Mouse (Mus musculus) right cerebral cortex, postnatal 4 days (tissue): Measurements from ENCODE around the gene Npl.
A peak's percentile ranks its signal among the peaks of the same experiment; 100 is the strongest.

Experiments
- DNase-seq: peaks from one replicate; pipeline ENCODE4 v3.0.0-alpha.2; 2022

The Npl gene

DNA sequence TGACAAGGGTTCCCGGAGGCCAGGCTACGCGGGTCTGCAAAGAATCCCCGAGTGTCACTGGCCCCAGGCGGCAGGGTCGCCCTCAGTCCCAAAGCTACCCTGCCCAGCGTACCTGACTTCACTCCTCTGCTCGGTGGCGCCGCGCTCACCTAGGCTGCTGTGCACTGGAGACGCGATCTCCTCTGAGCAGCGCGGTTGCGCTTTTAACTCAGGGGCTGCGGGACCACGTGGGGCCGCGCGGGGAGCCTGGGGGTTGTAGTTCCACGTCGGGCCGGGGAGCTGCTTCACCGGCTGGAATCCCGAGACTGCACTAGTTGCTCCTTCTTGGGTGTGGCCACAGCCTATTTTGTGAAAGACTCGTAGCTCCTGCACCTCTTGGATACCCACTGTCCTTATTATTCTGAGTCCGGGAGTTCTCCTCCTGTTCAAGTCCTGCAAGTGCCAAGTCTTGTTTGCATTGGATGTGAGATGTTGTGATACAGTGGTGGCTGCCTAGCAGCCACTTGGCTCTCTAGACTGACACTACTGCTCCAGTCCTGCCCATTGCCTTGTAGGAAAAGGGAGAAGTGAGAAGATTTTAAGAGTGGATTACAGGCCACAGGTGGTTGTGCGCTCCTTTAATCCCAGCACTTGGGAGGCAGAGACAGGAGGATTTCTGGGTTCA, at the start of gene Npl:
Npl (minus strand) TSS at position 510 of the 664 bp plus-strand sequence.
- DNase-seq = peak; percentile 78

DNA sequence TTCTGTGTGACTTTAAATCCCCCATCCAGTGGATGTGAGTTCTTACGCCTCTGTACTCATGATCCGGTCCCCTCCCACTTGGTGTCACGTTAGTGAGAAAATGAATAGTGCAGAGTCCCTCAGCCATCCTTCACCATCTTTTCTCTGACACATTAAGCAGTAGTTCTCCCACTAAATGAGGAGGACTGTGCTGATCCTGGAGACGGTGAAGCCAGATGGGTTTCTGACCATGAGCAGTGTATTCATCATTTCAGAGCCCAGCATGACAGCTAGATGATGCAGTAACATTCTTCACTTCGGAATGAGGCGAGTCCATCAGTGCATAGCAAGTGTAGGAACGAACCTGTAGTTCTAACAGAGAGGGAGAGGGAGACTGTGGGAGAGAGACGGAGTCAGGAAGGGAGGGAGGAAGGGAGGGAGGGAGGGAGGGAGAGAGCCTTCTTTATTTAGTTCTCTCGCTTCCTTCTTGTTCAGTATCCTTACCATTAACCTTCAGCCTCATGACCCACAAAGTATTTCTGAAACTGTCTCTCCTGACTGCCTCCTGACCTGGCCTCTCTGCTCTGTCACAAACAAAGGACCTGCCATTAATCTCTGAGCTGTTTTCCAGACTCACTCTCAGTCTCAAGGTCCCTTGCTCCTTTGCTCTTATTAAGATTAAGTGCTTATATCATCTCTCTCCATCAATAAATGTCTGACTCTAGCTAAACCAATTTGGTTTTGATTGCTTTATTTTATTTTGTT, 49.6 kb upstream of the Npl start:
- DNase-seq = no peak

DNA sequence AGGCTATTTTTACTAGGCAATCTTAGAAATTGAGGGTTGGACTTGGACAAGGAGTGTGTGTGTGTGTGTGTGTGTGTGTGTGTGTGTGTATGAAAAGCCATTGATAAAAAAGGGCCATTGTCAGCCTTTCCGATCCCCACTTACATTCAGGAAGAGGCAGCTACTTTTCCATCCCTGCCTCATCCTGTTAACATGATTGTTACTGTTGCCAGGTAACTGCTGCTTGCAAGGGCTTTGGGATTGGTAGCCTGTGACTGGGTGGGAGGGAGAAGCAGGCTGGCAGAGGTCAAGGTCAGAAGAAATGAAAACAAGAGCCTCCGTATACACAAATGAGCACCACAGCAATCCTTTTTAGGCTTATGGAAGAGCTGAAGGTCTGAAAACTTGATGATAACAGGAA, 48.9 kb upstream of the Npl start:
- peak; percentile 18 for DNase-seq

DNA sequence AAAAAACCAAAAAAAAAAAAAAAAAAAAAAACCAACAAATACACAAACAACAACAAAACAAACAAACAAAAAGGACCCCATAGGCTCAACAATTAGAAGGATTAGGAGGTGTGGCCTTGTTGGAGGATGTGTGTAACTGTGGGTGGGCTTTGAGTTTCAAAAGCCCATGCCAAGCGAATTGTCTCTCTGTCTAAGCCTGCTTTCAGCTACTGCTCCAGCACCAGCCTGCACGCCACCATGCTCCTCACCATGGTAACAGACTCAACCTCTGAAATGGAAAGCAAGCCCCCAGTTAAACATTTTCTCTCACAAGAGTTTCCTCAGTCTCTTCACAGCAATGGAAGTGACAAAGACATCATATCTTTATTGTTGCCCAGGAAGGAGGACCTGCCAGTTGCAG, 43.8 kb upstream of the Npl start:
- DNase-seq = no peak

DNA sequence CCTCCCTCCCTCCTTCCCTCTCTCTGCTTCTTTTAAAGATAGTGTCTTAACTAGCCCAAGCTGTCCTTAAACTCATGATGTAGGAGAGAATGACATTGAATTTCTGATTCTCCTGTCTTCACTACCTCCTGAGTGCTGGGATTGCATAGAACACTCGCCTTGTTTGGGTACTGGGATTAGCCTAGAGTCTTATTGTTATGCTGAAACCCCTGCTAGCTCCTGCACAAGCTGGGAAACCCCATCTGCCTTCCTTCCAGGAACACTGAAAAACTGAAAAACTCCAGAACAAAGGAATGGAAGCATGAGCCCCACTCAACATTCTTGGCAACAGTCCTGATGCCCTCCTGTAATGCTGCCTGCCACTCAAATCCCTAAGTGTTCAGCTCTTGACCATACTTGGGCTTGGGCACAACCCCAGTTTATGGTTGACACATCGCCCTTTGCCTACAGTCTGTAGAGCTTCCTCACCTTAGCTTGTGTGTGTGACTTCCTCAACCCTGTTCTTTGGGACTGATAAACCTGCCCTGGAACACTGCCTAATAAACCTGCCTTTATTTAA, 40.4 kb upstream of the Npl start:
- no peak for DNase-seq

DNA sequence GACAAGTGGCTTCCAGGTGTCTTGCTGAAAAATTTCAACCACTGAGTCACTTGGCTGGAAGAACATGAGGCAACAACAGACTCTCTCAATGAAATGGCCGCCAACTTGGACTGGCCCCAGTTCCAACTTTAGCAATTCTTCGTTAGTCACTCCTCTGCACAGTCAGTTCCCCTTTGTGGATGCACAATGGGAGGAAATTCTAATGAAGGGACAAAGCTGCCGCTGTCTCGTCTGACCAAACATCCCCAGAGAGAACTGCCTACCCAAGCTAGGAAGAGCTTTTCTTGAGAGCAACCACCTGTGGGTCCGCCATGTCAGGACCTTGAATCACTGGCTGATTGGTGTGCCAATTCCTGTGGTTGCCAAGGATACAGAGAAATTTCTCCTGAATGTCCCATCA, 38.1 kb upstream of the Npl start:
- DNase-seq = no peak

DNA sequence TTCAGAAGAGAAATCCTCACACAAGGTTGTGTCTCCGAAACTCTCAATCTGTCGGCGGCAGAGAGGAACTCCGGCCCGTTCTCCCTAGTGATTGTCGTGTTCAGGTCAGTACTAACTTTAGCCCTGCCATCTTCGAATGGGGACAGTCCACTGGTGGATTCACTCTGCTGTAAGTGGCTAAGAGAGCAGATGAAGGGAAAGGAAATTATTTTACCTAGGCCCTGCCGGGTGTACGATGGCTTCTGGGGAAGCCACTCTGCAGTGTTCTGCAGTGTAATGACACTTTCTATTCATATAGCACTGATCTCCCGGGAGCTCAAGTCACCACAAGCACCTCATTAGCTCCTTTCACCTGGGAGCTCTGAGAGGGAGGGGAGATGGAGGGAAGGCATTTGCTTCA, 37.0 kb upstream of the Npl start:
- no peak for DNase-seq

DNA sequence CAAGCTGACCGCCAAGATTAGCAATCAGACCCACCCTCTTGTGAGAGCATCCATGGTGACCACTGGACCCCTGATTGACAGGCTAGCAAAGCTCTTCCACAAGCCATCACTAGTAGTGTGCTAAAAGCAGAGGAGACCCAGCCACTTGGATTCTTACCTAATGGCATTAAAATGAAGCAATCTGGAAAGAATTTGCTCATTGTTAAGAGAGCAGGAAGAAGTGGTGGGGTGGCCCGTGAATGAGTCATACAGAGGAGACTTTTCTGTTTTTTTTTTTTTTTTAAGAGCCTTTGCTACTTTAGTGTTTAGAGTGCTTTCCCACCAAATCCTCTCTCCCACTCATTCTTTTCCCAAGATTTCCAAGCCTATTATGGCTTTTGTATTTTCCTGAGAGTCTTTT, 35.9 kb upstream of the Npl start:
- no peak for DNase-seq

DNA sequence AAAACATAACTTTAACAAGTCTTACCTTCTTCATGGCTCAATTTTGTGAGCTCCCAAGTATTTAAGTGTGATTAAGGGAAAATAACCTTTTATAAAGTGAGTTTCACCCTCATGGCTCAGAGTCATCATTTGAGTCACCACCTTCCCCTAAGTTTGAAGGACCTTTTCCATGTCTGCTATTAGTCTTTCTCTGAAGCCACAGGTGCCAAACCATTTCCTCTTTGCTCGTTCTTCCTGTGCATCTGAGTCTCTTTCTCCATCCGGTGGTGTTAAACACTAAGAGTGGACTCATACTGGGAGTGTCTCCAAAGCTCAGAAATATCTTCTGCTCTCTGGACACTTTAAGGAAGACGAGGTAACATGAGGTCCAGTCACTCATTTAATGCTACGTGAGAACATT, 33.3 kb upstream of the Npl start:
- DNase-seq = no peak

DNA sequence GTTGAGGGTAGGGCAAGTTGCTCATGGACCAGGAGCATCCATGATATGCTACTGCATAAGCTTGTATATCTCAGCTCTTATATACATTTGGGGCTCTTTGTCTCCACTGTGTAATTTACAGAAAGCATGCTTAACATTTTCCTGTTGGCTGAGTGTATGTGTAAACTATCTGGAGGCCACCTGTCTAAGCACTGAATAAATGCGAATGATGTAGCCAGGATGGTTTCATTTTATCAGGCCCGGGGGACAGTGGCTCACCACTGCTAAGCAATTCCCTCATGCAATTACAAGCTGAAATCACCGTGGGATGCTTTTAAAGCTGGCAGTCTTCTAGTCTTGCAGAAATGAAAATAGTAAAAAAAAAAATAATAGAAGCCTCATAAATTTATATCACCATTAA, 24.9 kb upstream of the Npl start:
- DNase-seq = no peak

DNA sequence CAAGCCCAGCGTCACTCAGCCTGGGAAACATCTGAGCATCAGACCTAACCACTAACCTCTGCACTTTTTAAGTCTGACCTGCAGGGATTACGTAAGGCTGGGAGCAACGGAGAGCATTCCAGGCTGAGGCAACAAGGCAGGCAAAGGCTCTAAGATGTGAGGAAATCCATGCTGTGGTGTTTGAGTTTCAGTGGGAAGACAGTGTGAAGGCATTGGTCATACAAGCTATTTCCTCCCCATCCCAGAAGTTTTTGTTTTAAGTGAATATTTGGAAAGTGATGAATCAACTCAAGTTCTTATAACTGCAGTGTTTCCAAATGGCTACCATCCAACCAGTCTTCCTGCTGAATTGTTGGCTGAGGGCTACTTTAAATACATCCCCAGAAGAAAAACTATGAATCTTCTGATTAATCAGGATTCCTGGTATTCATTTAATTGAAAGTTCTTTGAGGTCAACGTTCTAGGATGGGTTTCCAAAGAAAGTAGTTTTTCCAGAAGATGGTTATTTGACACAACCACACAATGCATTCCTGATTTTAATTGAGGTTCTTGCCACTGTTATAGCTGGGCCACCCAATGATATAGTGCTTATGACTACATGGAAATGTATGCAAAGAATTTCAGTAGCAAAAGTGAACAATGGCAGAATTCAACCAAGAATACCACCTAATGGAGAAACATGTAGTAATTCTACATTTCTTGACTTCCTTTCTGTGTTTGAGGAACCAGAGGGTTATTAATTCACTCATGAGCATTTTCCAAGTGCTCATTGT, 22.6 kb upstream of the Npl start:
- no peak for DNase-seq

DNA sequence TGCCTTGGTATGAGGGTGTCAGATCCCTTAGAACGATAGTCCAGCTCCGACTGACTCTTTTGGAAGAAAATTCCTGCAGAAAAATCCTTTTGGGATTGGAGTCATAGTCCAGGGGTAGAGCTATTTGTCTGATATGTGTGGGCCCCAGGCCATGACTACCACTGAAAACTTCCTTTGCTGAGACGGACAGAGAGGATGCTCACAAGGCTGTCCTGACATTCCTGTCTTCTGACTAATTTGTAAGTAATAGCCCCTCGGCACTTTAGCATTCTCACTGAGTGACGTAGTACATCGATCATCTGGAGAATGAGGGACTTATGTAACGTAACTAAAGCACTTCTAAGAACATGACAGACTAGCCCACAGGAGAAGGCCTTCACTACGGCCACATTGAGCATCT, 15.9 kb upstream of the Npl start:
- no peak for DNase-seq

DNA sequence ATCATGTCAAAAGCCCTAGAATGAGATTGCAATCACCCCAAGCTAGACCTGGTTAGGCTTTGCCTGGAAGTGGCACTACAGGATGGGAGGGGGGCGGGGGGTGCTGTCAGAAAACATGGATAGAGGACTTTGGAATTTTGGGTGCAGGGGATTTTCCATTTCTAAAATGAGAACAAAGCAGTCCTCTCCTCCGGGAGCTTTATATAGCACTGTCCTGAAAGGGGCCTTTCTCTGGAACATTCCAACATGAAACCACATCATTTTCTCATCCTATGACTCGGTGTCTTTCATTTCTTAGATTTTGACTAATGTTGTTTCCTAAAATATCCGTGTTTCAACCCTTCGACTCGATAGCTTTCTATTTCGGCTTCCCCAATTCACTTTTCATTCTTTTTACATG, 14.9 kb upstream of the Npl start:
- no peak for DNase-seq

DNA sequence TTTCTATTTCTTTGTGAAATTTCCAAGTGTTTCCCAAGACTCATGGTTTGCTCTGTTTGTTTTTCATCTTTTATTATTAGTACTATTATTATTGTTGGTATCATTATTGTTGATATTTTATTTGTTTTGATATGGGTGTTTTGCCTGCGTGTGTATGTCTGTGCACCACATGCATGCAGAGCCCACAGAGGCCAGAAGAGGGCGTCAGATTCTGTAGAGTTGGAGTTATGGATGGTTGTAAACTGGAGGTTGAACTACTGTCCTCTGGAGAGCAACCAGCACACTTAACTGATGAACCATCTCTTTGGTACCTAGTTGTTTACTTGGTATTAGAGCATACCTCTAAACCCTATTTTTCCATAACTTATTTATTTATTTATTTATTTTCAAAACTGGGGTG, 13.8 kb upstream of the Npl start:
- no peak for DNase-seq

DNA sequence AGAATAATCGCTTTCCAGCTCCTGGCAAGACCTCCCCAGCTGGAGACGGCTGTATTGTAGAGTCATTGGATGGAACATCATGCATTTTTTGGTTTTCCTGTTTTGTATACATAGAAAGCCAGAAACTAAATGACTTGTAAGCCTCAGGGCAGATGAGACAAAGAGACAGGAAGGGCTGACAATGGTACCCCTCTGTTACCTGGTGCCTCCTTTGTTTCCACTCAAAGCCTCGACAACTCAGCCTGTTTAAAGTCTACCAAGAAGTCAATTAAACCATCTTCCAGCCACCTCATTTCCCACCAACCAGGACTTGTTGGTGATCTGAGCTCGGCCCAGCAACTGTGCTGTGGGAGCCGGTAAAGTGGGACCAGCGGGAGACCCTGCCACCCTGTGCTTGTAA, 11.0 kb upstream of the Npl start:
- no peak for DNase-seq

DNA sequence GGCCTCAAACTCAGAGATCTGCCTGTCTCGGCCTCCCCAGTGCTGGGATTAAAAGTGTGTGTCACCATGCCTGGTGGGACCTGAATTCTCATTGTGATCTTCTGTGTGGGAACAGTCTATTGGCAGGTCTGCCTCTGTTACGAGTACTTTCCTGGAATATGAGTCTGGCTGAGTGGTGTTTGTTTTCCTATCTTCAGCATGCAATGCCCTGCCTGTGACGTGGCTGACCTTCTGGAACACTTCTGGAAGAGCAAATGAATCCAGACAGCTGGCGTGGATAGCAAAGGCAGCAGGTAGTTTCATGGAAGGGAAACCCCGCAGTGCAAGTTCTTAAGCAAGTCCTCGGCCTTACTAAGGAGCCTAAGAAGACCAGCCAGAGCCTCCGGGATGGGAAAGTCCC, 9.9 kb upstream of the Npl start:
- no peak for DNase-seq

DNA sequence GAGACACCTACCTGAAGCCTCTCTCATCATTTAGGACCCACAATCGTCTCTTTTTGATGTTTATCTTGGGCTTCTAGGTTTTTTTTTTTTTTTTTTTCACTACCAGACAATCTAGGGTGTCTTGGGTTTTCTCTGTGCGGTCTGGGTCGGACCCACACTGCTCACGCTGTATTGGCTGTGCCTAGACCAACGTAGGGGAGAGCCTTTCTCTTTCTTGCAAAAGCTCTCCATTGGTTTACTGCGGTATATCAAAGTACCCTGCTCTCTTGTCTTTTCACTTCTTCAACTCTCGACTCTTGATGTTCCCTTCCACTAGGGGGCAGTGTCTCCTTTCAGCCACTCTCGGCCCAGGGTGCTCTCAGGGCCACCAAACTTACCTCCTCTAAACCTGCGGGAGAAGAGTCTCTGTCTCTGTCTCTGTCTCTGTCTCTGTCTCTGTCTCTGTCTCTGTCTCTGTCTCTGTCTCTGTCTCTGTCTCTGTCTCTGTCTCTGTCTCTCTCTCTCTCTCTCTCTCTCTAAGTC, 9.3 kb upstream of the Npl start:
- DNase-seq = peak; percentile 45

DNA sequence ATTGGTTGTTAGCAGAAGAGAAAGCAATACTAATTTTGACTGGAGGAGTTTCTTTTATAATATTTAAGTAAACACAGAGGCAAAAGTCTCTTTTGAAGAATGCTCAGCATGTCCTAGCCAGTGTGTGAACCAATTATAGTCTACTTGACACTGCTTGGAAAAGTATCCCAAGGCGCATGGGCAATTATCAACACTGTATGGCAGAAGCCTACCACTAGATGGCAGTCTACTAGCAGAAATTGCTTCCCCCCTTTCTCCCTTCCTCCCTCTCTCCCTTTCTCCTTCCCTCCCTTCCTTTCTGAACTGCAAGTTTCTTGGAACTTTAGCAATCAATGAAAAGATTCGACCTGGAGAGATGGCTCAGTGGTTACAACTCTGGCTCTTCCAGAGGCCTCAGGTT, 7.1 kb upstream of the Npl start:
- DNase-seq = peak; percentile 23

DNA sequence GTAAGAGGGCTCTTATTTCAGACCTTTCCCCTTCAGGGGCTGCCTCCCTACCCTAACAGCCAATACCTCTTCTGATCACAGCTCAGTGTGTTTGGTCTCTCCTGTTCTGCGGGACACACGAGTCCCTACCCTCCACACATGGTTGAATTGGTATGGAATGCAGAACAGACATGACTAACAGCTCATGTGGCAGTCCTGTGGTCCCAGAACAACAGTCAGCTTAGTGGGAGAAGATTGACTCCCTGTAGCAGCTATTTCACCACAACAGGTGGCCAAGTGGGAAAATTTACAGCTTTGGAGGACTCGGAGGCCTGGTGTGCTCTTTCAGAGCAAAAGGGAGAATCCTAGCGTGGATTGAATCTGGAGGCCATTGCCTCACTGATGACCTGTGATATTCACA, 6.4 kb upstream of the Npl start:
- DNase-seq = no peak

DNA sequence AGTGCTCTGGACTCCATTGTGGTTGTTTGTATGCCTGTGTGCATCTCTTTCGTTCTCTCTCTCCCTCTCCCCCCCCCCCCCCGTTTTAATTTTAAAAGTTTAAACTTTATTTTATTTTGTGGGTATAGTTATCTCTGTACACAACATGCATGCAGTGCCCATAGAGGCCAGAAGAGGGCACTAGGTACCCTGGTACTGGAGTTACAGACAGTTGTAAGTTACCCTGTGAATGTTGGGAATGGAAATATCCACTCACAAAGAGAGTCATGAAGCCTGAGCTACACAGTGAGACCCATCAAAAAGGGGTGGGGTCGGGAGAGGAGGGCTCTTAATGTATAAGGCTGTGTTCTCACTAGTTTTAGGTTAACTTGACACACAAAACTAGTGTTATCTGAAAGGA, 969 bp upstream of the Npl start:
- DNase-seq = peak; percentile 78

DNA sequence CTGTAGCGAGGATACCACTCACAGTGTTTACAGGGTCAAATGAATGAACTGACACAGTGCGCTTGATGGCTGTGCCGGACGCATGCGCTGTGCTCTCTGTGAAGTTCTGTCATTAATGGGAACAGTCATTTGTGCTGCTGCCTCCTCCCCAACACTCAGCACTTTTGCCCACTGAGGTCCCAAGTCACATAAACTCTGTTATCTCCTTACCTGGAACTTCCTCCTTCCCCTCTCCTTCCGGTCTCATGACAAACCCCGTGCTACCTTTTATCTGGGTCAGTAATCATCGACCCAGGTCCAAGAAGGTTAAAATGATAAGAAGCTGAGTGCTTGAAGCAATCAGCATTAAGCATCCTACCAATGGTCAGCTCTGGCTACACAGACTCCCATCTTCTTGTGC, 2.3 kb downstream of the Npl start:
- no peak for DNase-seq

DNA sequence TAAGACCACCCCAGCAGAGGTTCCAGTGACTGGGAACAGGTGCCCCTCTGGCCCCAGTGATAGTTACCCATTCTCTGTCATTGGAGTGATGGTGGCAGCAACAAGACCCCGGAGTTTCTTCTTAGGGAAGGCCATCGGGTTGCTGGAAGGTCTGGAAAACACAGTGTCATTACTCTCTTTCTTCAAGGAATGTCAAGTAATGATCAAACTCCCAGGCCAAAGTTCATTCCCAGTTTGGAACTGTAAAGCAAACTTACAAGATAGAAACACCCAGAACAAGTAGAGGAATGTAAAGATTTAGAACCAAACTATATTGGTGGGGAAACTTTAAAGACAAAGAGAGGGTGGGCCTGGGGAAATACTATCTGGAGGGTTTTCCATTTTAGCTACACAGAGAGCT, 4.6 kb downstream of the Npl start:
- DNase-seq = no peak

DNA sequence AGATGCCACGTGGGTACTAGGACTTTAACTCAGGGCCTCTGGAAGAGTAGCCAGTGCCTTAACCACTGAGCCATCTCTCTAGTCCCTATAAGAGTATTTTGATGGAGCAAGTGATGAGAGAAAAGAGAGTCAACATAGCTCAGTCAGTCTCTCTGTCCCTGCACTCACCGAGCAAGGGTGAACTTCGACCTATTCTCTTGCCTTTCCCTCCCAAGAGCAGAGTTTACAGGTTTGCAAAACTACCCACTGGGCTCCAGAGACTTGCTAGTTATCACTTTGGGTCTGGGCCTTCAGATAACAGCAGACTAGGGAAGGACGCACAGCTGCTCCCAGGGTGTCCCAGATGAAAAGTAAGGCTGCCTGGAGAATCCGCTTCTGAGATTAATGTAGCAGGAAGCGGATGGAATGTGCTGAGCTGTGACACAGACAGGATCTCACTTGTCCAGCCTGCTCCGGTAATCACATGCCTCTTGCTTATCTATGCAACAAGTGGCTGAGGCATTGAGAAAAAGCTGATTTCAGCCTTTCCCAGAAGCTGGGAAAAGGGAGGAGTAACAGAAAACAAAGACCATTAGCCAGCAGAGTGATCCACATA, 7.0 kb downstream of the Npl start:
- no peak for DNase-seq
